Mouse (Mus musculus): ENCODE measurements around the gene Slc8b1. TPM values are rescaled to one million over a fixed set of nuclear protein-coding genes. Genes with fewer than 3 reads are reported as not detected.

The Slc8b1 gene
- total and polyA plus RNA-seq, 3 experiments: 3.2 to 5.8 (median 5.1) TPM

DNA sequence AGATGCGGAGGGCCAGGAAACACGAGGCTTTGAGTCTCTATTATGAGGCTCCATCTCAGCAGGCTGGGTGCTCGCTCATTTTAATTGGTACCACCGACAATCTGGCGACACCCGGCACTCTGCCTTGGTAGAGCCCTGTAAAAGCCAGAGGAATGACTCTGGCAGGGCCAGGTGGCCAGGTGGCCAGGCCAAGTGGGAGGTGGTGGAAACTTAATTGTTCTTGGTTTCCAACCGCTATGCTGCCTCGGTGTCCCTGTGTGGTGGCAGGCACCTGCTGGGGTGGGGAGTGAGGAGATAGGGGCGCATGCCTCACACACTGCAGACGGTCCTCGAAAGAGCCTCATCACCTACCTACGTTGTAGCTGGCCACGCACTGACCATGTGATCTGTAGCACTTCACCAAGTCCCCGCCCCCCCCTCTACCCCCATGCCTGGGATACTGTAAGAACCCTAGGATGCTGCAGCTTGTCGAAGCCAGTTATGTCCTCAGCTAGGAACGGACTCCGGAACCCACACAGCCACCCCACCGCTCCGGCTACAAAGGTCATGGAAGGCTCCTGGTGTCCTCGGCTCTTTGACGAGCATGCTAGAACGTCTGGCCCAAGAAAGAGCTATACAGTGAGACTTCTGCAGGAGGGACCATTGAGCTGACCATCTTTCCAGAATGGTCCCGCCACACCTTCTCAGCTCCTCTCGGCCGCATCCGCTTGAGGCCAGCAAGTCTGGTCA, 69.1 kb downstream of the Slc8b1 start:
- Histone ChIP-seq H3K4me2 (ENCODE audit: insufficient read depth, low read depth, poor library complexity, severe bottlenecking) (peak overlapping the region; percentile 68), H3K4me3 (replicated peaks in 1 of 3; ENCODE audit: low read depth in 2 of 3, low read length in 2 of 3, poor library complexity in 1 of 3) (no peak overlapping the region), H3K9me3 (replicated peaks; ENCODE audit: low read length) (peaks cover 6% of the 10 kb centered on the region), H3K9ac (ENCODE audit: insufficient read depth, low read depth) (no peak overlapping the region), H3K36me3 (replicated peaks in 1 of 2; ENCODE audit: control insufficient read depth in 1 of 2, insufficient read depth in 1 of 2, low read length in 1 of 2) (peaks cover 0 to 21% of the 10 kb centered on the region in 2 experiments), H3K4me1 (ENCODE audit: control insufficient read depth in 1 of 2, insufficient read depth in 2 of 2) (peaks cover 32 to 64% of the 10 kb centered on the region in 2 experiments), H3K79me2 (replicated peaks; ENCODE audit: control insufficient read depth, extremely low read depth, insufficient read depth, poor library complexity, severe bottlenecking) (no peaks in the 10 kb centered on the region), H3K27ac (ENCODE audit: insufficient read depth, low read depth) (no peak overlapping the region), H3K27me3 (replicated peaks) (no peaks in the 10 kb centered on the region)
- TF ChIP-seq CTCF (conservative IDR thresholded peaks at IDR 0.05 in 1 of 2, IDR thresholded peaks at IDR 0.05 in 1 of 2; ENCODE audit: low read depth in 2 of 2, low read length in 2 of 2): no peak
- peak; percentile 47; the same call in 1 of the 2 replicates for TF ChIP-seq TCF12 (IDR thresholded peaks at IDR 0.05; ENCODE audit: low read depth, low read length)
- no peak for DNase-seq (ENCODE audit: extremely low read depth)
- in situ Hi-C loops (cut with MboI; ENCODE audit: low pct_ligation_motif_present, low pct_unique_long_range_greater_than_20kb, low sequenced_read_pairs) (no loop called here), dilution Hi-C loops (cut with MboI; ENCODE audit: extremely low pct_ligation_motif_present, extremely low pct_unique_long_range_greater_than_20kb, low sequenced_read_pairs) (no loop called here)

DNA sequence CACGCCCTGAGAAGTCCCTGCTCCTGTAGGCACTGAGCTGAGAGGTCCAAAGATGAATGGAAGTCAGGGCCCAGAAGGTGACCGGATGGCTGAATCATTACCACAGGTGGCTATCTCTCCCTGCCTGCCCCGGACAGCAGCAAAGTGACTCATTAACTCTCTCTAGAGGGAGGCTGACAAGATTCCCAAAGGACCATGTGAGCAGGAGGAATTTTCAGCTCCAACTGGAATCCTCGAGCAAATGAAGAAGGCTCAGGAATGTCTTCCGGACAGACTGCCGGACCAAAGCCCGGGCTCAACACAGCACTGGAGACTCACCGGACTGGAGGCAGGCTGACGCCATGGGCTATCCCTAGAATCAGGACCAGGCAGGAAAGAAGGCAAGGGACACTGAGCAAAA, 71.0 kb downstream of the Slc8b1 start:
- H3K27ac ChIP-seq (ENCODE audit: insufficient read depth, low read depth): no peak overlapping the region

DNA sequence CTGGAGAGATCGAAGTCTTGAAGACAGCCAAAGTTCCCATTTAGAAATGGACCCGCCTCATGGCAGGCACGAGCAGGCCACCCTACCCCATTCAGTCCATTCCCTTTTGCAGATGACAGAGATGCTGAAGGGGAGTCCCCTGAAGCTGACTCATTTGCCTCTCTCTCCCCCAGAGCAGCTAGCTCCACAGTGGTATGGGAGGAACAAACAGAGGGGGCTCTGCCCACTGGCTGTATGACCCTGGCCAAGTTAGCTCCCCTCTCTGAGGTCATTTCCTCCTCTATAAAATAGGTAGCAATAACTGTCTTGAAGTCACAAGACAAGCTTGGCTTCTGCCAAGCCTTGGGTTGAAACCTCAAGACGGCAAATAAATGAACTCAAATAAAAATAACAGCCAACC, 72.5 kb downstream of the Slc8b1 start:
- peak; percentile 75 for DNase-seq (ENCODE audit: extremely low read depth)
- H3K4me3 ChIP-seq (replicated peaks in 1 of 3; ENCODE audit: low read depth in 2 of 3, low read length in 2 of 3, poor library complexity in 1 of 3): no peak overlapping the region
- dilution Hi-C loops (cut with MboI; ENCODE audit: extremely low pct_ligation_motif_present, extremely low pct_unique_long_range_greater_than_20kb, low sequenced_read_pairs) (no loop called here), in situ Hi-C loops (cut with MboI; ENCODE audit: low pct_ligation_motif_present, low pct_unique_long_range_greater_than_20kb, low sequenced_read_pairs) (no loop called here)
- peaks cover 18 to 64% of the 10 kb centered on the region in 2 experiments for H3K4me1 ChIP-seq (ENCODE audit: control insufficient read depth in 1 of 2, insufficient read depth in 2 of 2)
- H3K27ac ChIP-seq (ENCODE audit: insufficient read depth, low read depth): no peak overlapping the region
- peaks cover 0 to 21% of the 10 kb centered on the region in 2 experiments for H3K36me3 ChIP-seq (replicated peaks in 1 of 2; ENCODE audit: control insufficient read depth in 1 of 2, insufficient read depth in 1 of 2, low read length in 1 of 2)
- H3K79me2 ChIP-seq (replicated peaks; ENCODE audit: control insufficient read depth, extremely low read depth, insufficient read depth, poor library complexity, severe bottlenecking): no peaks in the 10 kb centered on the region
- TF ChIP-seq MAZ (IDR thresholded peaks at IDR 0.05; ENCODE audit: low read depth, low read length) (0 out of 2 replicates have a peak, but pooled peaks have one; percentile 43), TCF12 (IDR thresholded peaks at IDR 0.05; ENCODE audit: low read depth, low read length) (no peak), MEF2A (IDR thresholded peaks at IDR 0.05; ENCODE audit: borderline replicate concordance, low read depth, low read length) (peak; percentile 12; the same call in 1 of the 2 replicates), ZC3H11A (IDR thresholded peaks at IDR 0.05; ENCODE audit: low read depth, low read length) (no peak), EP300 (IDR thresholded peaks at IDR 0.05; ENCODE audit: low read length) (peak; percentile 49; the same call in 1 of the 2 replicates), MYC (IDR thresholded peaks at IDR 0.05; ENCODE audit: low read depth, low read length) (0 out of 2 replicates have a peak, but pooled peaks have one; percentile 25), BHLHE40 (IDR thresholded peaks at IDR 0.05; ENCODE audit: low read depth, low read length) (peak; percentile 79), MAX (IDR thresholded peaks at IDR 0.05; ENCODE audit: low read length) (peak; percentile 34; the same call in 1 of the 2 replicates), UBTF (IDR thresholded peaks at IDR 0.05; ENCODE audit: low read depth, low read length) (no peak)
- H3K27me3 ChIP-seq (replicated peaks): peaks cover 10% of the 10 kb centered on the region
- peaks cover 6% of the 10 kb centered on the region for H3K9me3 ChIP-seq (replicated peaks; ENCODE audit: low read length)
- H3K9ac ChIP-seq (ENCODE audit: insufficient read depth, low read depth): no peak overlapping the region
- no peak overlapping the region for H3K4me2 ChIP-seq (ENCODE audit: insufficient read depth, low read depth, poor library complexity, severe bottlenecking)

More for the DNA sequence above, 71.0 kb downstream of the Slc8b1 start:
- in situ Hi-C loops (cut with MboI; ENCODE audit: low pct_ligation_motif_present, low pct_unique_long_range_greater_than_20kb, low sequenced_read_pairs): no loop called here
- peaks cover 6% of the 10 kb centered on the region for H3K9me3 ChIP-seq (replicated peaks; ENCODE audit: low read length)
- no peak for TF ChIP-seq POLR2A (IDR thresholded peaks at IDR 0.05; ENCODE audit: low read depth, low read length)
- TF ChIP-seq PAX5 (IDR thresholded peaks at IDR 0.05; ENCODE audit: low read length): no peak
- TF ChIP-seq NELFE (IDR thresholded peaks at IDR 0.05; ENCODE audit: low read depth, low read length): no peak
- no peak for DNase-seq (ENCODE audit: extremely low read depth)
- dilution Hi-C loops (cut with MboI; ENCODE audit: extremely low pct_ligation_motif_present, extremely low pct_unique_long_range_greater_than_20kb, low sequenced_read_pairs): no loop called here
- peaks cover 27 to 67% of the 10 kb centered on the region in 2 experiments for H3K4me1 ChIP-seq (ENCODE audit: control insufficient read depth in 1 of 2, insufficient read depth in 2 of 2)
- no peak overlapping the region for H3K4me3 ChIP-seq (replicated peaks in 1 of 3; ENCODE audit: low read depth in 2 of 3, low read length in 2 of 3, poor library complexity in 1 of 3)
- no peak overlapping the region for H3K4me2 ChIP-seq (ENCODE audit: insufficient read depth, low read depth, poor library complexity, severe bottlenecking)
- H3K79me2 ChIP-seq (replicated peaks; ENCODE audit: control insufficient read depth, extremely low read depth, insufficient read depth, poor library complexity, severe bottlenecking): no peaks in the 10 kb centered on the region
- H3K27me3 ChIP-seq (replicated peaks): peaks cover 7% of the 10 kb centered on the region
- peaks cover 0 to 21% of the 10 kb centered on the region in 2 experiments for H3K36me3 ChIP-seq (replicated peaks in 1 of 2; ENCODE audit: control insufficient read depth in 1 of 2, insufficient read depth in 1 of 2, low read length in 1 of 2)
- no peak overlapping the region for H3K9ac ChIP-seq (ENCODE audit: insufficient read depth, low read depth)

Other genes with a start within 250 kb of the Slc8b1 start
- gene Lhx5, start 79.5 kb upstream of the Slc8b1 start, total RNA-seq (2012; rRNA removed): not detected in 2 replicates
- not detected in 2 replicates for gene Lhx5, start 79.5 kb upstream of the Slc8b1 start, total RNA-seq (2014; rRNA removed)
- not detected in 2 replicates for gene Lhx5, start 79.5 kb upstream of the Slc8b1 start, polyA plus RNA-seq (2012; ENCODE audit: insufficient read length, low read depth)
- gene Sdsl, start 38.4 kb upstream of the Slc8b1 start, total RNA-seq (2012; rRNA removed): 1.8 and 4.0 TPM in 2 replicates
- gene Sdsl, start 38.4 kb upstream of the Slc8b1 start, total RNA-seq (2014; rRNA removed): not detected in 2 replicates
- gene Sdsl, start 38.4 kb upstream of the Slc8b1 start, polyA plus RNA-seq (2012; ENCODE audit: insufficient read length, low read depth): 0.37 TPM in 1 of 2 replicates, not detected in the other
- not detected in 2 replicates for gene Sds, start 34.6 kb upstream of the Slc8b1 start, total RNA-seq (2012; rRNA removed)
- not detected in 2 replicates for gene Sds, start 34.6 kb upstream of the Slc8b1 start, total RNA-seq (2014; rRNA removed)
- gene Sds, start 34.6 kb upstream of the Slc8b1 start, polyA plus RNA-seq (2012; ENCODE audit: insufficient read length, low read depth): 0.76 and 1.5 TPM in 2 replicates
- 10.8 and 21.3 TPM in 2 replicates for gene Plbd2, start 7.5 kb upstream of the Slc8b1 start, total RNA-seq (2012; rRNA removed)
- 7.1 and 9.0 TPM in 2 replicates for gene Plbd2, start 7.5 kb upstream of the Slc8b1 start, total RNA-seq (2014; rRNA removed)
- 24.3 and 28.8 TPM in 2 replicates for gene Plbd2, start 7.5 kb upstream of the Slc8b1 start, polyA plus RNA-seq (2012; ENCODE audit: insufficient read length, low read depth)
- 1.9 and 2.2 TPM in 2 replicates for gene Tpcn1, start 77.5 kb downstream of the Slc8b1 start, total RNA-seq (2012; rRNA removed)
- gene Tpcn1, start 77.5 kb downstream of the Slc8b1 start, total RNA-seq (2014; rRNA removed): 0.90 and 1.0 TPM in 2 replicates
- 4.2 and 5.4 TPM in 2 replicates for gene Tpcn1, start 77.5 kb downstream of the Slc8b1 start, polyA plus RNA-seq (2012; ENCODE audit: insufficient read length, low read depth)
- 0.25 and 0.59 TPM in 2 replicates for gene Iqcd, start 77.8 kb downstream of the Slc8b1 start, total RNA-seq (2012; rRNA removed)
- gene Iqcd, start 77.8 kb downstream of the Slc8b1 start, total RNA-seq (2014; rRNA removed): not detected in 2 replicates
- 0.35 and 0.77 TPM in 2 replicates for gene Iqcd, start 77.8 kb downstream of the Slc8b1 start, polyA plus RNA-seq (2012; ENCODE audit: insufficient read length, low read depth)
- gene Rita1, start 101.4 kb downstream of the Slc8b1 start, total RNA-seq (2012; rRNA removed): 6.3 and 7.3 TPM in 2 replicates
- 6.2 and 7.3 TPM in 2 replicates for gene Rita1, start 101.4 kb downstream of the Slc8b1 start, total RNA-seq (2014; rRNA removed)
- 10.2 and 10.8 TPM in 2 replicates for gene Rita1, start 101.4 kb downstream of the Slc8b1 start, polyA plus RNA-seq (2012; ENCODE audit: insufficient read length, low read depth)
- 83.6 and 93.6 TPM in 2 replicates for gene Ddx54, start 101.6 kb downstream of the Slc8b1 start, total RNA-seq (2012; rRNA removed)
- gene Ddx54, start 101.6 kb downstream of the Slc8b1 start, total RNA-seq (2014; rRNA removed): 56.6 and 63.7 TPM in 2 replicates
- 91.8 and 96.8 TPM in 2 replicates for gene Ddx54, start 101.6 kb downstream of the Slc8b1 start, polyA plus RNA-seq (2012; ENCODE audit: insufficient read length, low read depth)
- gene Cfap73, start 123.1 kb downstream of the Slc8b1 start, total RNA-seq (2012; rRNA removed): not detected in 2 replicates
- not detected in 2 replicates for gene Cfap73, start 123.1 kb downstream of the Slc8b1 start, total RNA-seq (2014; rRNA removed)
- gene Cfap73, start 123.1 kb downstream of the Slc8b1 start, polyA plus RNA-seq (2012; ENCODE audit: insufficient read length, low read depth): 0.26 TPM in 1 of 2 replicates, not detected in the other
- gene Rasal1, start 137.6 kb downstream of the Slc8b1 start, total RNA-seq (2012; rRNA removed): 15.6 and 17.7 TPM in 2 replicates
- 11.7 TPM in 2 replicates for gene Rasal1, start 137.6 kb downstream of the Slc8b1 start, total RNA-seq (2014; rRNA removed)
- 19.6 and 21.4 TPM in 2 replicates for gene Rasal1, start 137.6 kb downstream of the Slc8b1 start, polyA plus RNA-seq (2012; ENCODE audit: insufficient read length, low read depth)
- 3.2 and 3.9 TPM in 2 replicates for gene Dtx1, start 200.8 kb downstream of the Slc8b1 start, total RNA-seq (2012; rRNA removed)
- 0.30 and 0.98 TPM in 2 replicates for gene Dtx1, start 200.8 kb downstream of the Slc8b1 start, total RNA-seq (2014; rRNA removed)
- gene Dtx1, start 200.8 kb downstream of the Slc8b1 start, polyA plus RNA-seq (2012; ENCODE audit: insufficient read length, low read depth): 2.1 and 2.9 TPM in 2 replicates
- not detected in 2 replicates for gene Oas2, start 238.7 kb downstream of the Slc8b1 start, total RNA-seq (2012; rRNA removed)
- not detected in 2 replicates for gene Oas2, start 238.7 kb downstream of the Slc8b1 start, total RNA-seq (2014; rRNA removed)
- gene Oas2, start 238.7 kb downstream of the Slc8b1 start, polyA plus RNA-seq (2012; ENCODE audit: insufficient read length, low read depth): not detected in 2 replicates